Mouse (Mus musculus) layer of hippocampus, postnatal 14 days (tissue): ENCODE data around the gene Olfr322. TPM values are rescaled to one million over a fixed set of nuclear protein-coding genes. Genes with fewer than 3 reads are reported as not detected.

Experiments
- total RNA-seq, 2 experiments: library from RNA; stranded (reverse); gene quantifications; 2 replicates each; pipeline ENCODE4 v1.2.3; 2021

Gene Olfr322
- total RNA-seq, 2 experiments from 2014 or later: not detected

Other genes with a start within 250 kb of the Olfr322 start
- gene 1810065E05Rik, start 237.7 kb upstream of the Olfr322 start, total RNA-seq: not detected
- gene Gm12253, start 226.2 kb upstream of the Olfr322 start, total RNA-seq: not detected
- not detected for gene Lypd9, start 205.9 kb upstream of the Olfr322 start, total RNA-seq
- not detected for gene Olfr30, start 196.5 kb upstream of the Olfr322 start, total RNA-seq
- not detected for gene Olfr332, start 166.2 kb upstream of the Olfr322 start, total RNA-seq
- not detected for gene Olfr331, start 156.2 kb upstream of the Olfr322 start, total RNA-seq
- not detected for gene Olfr330, start 123.9 kb upstream of the Olfr322 start, total RNA-seq
- gene Olfr329-ps, start 112.4 kb upstream of the Olfr322 start, total RNA-seq: not detected
- under 1 TPM in 1 of 2 experiments, not detected in 1; 0.18 TPM for gene Olfr328, start 103.1 kb upstream of the Olfr322 start, total RNA-seq
- not detected for gene Olfr224, start 88.2 kb upstream of the Olfr322 start, total RNA-seq
- not detected for gene Olfr325, start 81.1 kb upstream of the Olfr322 start, total RNA-seq
- gene Olfr324, start 63.7 kb upstream of the Olfr322 start, total RNA-seq: not detected
- gene 2210407C18Rik, start 42.7 kb upstream of the Olfr322 start, total RNA-seq: not detected
- gene Olfr323, start 28.3 kb upstream of the Olfr322 start, total RNA-seq: not detected
- not detected for gene Trim58, start 18.3 kb upstream of the Olfr322 start, total RNA-seq
- not detected for gene Olfr320, start 22.3 kb downstream of the Olfr322 start, total RNA-seq
- not detected for gene Olfr319, start 40.4 kb downstream of the Olfr322 start, total RNA-seq
- under 1 TPM; 0.09 to 0.17 TPM for gene Olfr318, start 65.2 kb downstream of the Olfr322 start, total RNA-seq
- under 1 TPM; 0.24 to 0.28 TPM for gene Olfr317, start 80.4 kb downstream of the Olfr322 start, total RNA-seq
- under 1 TPM; 0.31 to 0.37 TPM for gene Olfr316, start 94.0 kb downstream of the Olfr322 start, total RNA-seq
- gene Olfr315, start 114.4 kb downstream of the Olfr322 start, total RNA-seq: not detected
- not detected for gene Olfr314, start 124.2 kb downstream of the Olfr322 start, total RNA-seq
- gene Fam183b, start 143.2 kb downstream of the Olfr322 start, total RNA-seq: 1 to 10 TPM; 6.0 to 6.1 TPM
- gene Olfr313, start 156.2 kb downstream of the Olfr322 start, total RNA-seq: not detected
- gene Olfr312, start 170.5 kb downstream of the Olfr322 start, total RNA-seq: not detected
- gene Olfr311, start 180.5 kb downstream of the Olfr322 start, total RNA-seq: not detected
- 10 to 100 TPM; 16.7 to 18.5 TPM for gene Gm12258, start 188.4 kb downstream of the Olfr322 start, total RNA-seq
- gene 2810021J22Rik, start 208.4 kb downstream of the Olfr322 start, total RNA-seq: 10 to 100 TPM in 1 of 2 experiments, 1 to 10 TPM in 1; 6.8 to 12.1 TPM
- gene Zfp39, start 245.4 kb downstream of the Olfr322 start, total RNA-seq: 1 to 10 TPM; 8.8 to 8.9 TPM